Mouse (Mus musculus) C2C12 (cell line): ENCODE measurements around the gene Anxa3.

Experiments used
- CTCF ChIP-seq: IDR thresholded peaks from one replicate; pipeline ENCODE4 v1.5.1; 2011; ENCODE audit not compliant: control insufficient read depth, insufficient read depth, insufficient read length
- MAX ChIP-seq: IDR thresholded peaks from one replicate; pipeline ENCODE4 v1.6.1; 2011; ENCODE audit warnings: mild to moderate bottlenecking, control low read depth
- USF1 ChIP-seq: IDR thresholded peaks from one replicate; pipeline ENCODE4 v1.6.1; 2011; ENCODE audit warnings: low read depth, mild to moderate bottlenecking, control low read depth, moderate library complexity

GRCm38 (mm10) chr5:96762021-96762420, 31.1 kb upstream of the Anxa3 start:
- TF ChIP-seq CTCF (no peak), MAX (no peak), USF1 (no peak)
